Mouse (Mus musculus) forebrain, embryonic 13.5 days (tissue): Measurements from ENCODE around the gene Ltbp3. TPM values are rescaled to one million over a fixed set of nuclear protein-coding genes. Genes with fewer than 3 reads are reported as not detected.
A peak's percentile ranks its signal among the peaks of the same experiment; 100 is the strongest.

Experiments
- ATAC-seq: fragments of 200-750 bp; cut with Nextera tagmentation; 2 replicates; pipeline ENCODE4 v1.8.0; 2017
- H3K27ac ChIP-seq: fragments of 300-500 bp; sonication (generic); 2 replicates; pipeline ENCODE4 v1.5.1; 2015; ENCODE audit warnings: inconsistent platforms, mild to moderate bottlenecking, moderate library complexity
- H3K27me3 ChIP-seq: fragments of 300-500 bp; sonication (generic); 2 replicates; pipeline ENCODE4 v1.6.1; 2015; ENCODE audit warnings: mild to moderate bottlenecking, inconsistent platforms
- H3K36me3 ChIP-seq: fragments of 300-500 bp; sonication (generic); 2 replicates; pipeline ENCODE4 v1.6.1; 2015; ENCODE audit warnings: mild to moderate bottlenecking, inconsistent platforms; ENCODE audit not compliant: poor library complexity, severe bottlenecking
- H3K4me1 ChIP-seq: fragments of 300-500 bp; sonication (generic); 2 replicates; pipeline ENCODE4 v1.6.1; 2015; ENCODE audit warnings: inconsistent platforms
- H3K4me2 ChIP-seq: fragments of 300-500 bp; sonication (generic); 2 replicates; pipeline ENCODE4 v1.6.1; 2015; ENCODE audit warnings: inconsistent platforms, mild to moderate bottlenecking, moderate library complexity
- H3K4me3 ChIP-seq: fragments of 300-500 bp; sonication (generic); 2 replicates; pipeline ENCODE4 v1.5.1; 2015; ENCODE audit warnings: mild to moderate bottlenecking, inconsistent platforms
- H3K9ac ChIP-seq: fragments of 300-500 bp; sonication (generic); 2 replicates; pipeline ENCODE4 v1.6.1; 2015; ENCODE audit warnings: mild to moderate bottlenecking, inconsistent platforms
- H3K9me3 ChIP-seq: fragments of 300-500 bp; sonication (generic); replicated peaks from 2 replicates; pipeline ENCODE4 v1.6.1; 2016; ENCODE audit warnings: inconsistent platforms
- WGBS: fragments of 180-500 bp; shearing (Covaris S2); methylation state at CpG from one replicate; pipeline ENCODE4 v1.1.7; 2015; 5-methylcytosine and 5-hydroxymethylcytosine counted together
- polyA plus RNA-seq: library from polyadenylated mRNA; unstranded; fragments of >200 nt; fragmentation: Nextera tagmentation; extraction: Ambion mirVana; gene quantifications from 2 replicates; pipeline ENCODE4 v1.2.1, GENCODE M21; 2015

Ltbp3 gene
- polyA plus RNA-seq, 1 experiment from 2014 or later = 8.3 TPM

DNA sequence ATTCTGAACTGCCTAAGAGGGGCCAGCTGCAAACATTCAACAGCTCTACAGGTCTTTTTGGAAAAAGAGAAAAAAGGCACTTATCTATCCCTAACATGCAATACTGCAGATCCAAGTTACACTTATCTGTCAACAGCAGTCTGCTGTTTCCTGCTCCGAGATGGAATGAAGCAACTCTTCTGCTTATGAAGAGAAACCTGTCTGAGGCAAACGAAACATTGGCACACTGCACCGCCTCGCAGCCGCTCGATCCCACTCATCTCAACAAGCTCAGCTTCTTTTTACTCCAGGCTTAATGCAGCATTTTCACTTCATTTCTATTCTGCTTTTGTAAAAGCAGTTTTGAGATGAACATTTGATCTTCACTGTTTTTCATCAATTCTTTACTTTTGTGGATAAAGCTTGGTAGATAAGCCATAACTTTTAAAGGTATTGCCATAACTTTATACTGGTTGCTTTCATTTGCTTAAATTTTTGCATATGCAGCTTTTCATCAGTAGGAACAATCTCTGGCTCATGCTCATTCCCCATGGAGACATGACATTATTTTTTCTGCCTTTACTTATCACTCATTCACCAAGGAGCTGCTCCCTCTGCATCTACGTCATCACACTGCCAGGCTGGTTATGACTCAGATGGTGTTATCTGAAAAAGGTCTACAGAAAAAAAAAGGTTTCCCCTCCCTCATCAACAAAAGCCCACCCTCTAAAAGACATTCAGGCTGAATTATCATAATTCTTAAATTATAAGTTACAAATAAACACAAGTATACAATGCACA lies 58.2 kb downstream of the Ltbp3 start:
- ATAC-seq = no peak
- Histone ChIP-seq H3K27me3 (no peaks in the 10 kb centered on the region), H3K4me3 (peak overlapping the region; percentile 98), H3K9ac (peak overlapping the region; percentile 99), H3K36me3 (peaks cover 44% of the 10 kb centered on the region), H3K27ac (no peak overlapping the region), H3K9me3 (no peaks in the 10 kb centered on the region), H3K4me1 (peaks cover 45% of the 10 kb centered on the region), H3K4me2 (peak overlapping the region; percentile 99)
- under 1% methylated on average over 7 of the region's 7 CpGs for WGBS

- peak overlapping the region; percentile 98 for H3K4me3 ChIP-seq
- ATAC-seq = no peak
- 0% methylated on average over 10 of the region's 10 CpGs for WGBS
- peak overlapping the region; percentile 99 for H3K9ac ChIP-seq
- peak overlapping the region; percentile 84 for H3K27ac ChIP-seq
- peaks cover 43% of the 10 kb centered on the region for H3K36me3 ChIP-seq
- peaks cover 47% of the 10 kb centered on the region for H3K4me1 ChIP-seq
- H3K27me3 ChIP-seq = no peaks in the 10 kb centered on the region
- H3K9me3 ChIP-seq = no peaks in the 10 kb centered on the region
- peak overlapping the region; percentile 99 for H3K4me2 ChIP-seq
Measured at GRCm38 (mm10) chr19:5799566-5800349, 59.1 kb downstream of the Ltbp3 start.

DNA sequence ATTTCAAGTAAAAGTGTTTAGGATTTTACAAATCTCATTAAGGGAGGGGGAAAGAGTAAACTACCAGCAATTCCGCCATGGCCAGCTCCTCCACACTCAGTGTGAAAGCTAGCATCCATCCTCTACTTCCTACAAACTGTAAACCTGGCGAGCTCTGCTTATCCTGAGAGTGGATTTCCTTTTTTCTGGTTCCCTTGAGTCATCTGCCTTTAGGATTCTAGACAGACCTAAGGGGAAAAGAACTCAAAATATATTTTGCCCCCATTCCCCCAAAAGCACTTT lies 59.6 kb downstream of the Ltbp3 start:
- 0% methylated on average over 2 of the region's 2 CpGs for WGBS
- Histone ChIP-seq H3K4me3 (peak overlapping the region; percentile 98), H3K27ac (peak overlapping the region; percentile 84), H3K4me1 (peaks cover 47% of the 10 kb centered on the region), H3K27me3 (no peaks in the 10 kb centered on the region), H3K4me2 (peak overlapping the region; percentile 99), H3K36me3 (peaks cover 38% of the 10 kb centered on the region), H3K9ac (peak overlapping the region; percentile 99), H3K9me3 (no peaks in the 10 kb centered on the region)
- no peak for ATAC-seq

DNA sequence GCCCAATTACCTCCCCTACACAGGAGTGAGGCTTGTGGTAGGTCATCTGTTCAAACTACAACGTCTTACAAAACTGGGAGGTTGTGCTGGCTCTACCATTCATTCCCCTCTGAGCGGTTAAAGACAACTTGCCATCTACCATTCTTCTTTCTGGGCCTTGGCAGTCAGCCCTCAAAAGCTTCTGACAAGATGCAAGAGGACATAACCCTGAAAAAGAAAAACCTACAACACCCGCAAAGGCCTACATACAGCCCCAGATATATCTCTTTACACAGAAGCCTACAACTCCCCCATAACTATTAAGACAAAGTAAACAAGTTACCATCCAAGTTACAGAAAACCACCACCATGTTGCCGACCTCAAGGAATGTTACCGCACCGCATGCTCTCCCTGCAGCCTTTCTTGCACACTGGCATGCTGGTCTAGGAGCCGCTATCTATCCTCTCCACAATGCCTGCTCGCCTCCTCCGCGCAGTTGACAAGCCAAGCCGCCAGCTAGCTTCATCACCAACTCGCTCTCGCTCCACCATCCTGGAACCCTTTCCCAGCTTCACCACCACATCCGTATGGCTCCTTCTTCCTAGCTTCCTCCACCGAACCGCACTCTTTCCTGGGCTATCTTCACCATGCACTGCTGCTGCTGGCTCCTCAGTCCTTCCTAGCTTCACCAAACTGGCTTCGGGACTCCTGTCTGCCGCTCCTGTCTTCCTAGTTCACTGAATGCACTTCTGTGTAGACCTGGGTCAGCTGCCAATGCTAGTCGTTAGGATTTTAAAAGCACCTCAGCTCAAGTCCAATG lies 60.1 kb downstream of the Ltbp3 start:
- H3K4me2 ChIP-seq = peak overlapping the region; percentile 99
- H3K9me3 ChIP-seq = no peaks in the 10 kb centered on the region
- peaks cover 44% of the 10 kb centered on the region for H3K4me1 ChIP-seq
- H3K4me3 ChIP-seq = peak overlapping the region; percentile 98
- peak overlapping the region; percentile 84 for H3K27ac ChIP-seq
- H3K27me3 ChIP-seq = no peaks in the 10 kb centered on the region
- H3K36me3 ChIP-seq = peaks cover 32% of the 10 kb centered on the region
- peak overlapping the region; percentile 99 for H3K9ac ChIP-seq
- WGBS = 0% methylated on average over 19 of the region's 19 CpGs
- no peak for ATAC-seq

GRCm38 (mm10) chr19:5801432-5801964 lies 60.8 kb downstream of the Ltbp3 start:
- peak overlapping the region; percentile 84 for H3K27ac ChIP-seq
- H3K4me2 ChIP-seq = peak overlapping the region; percentile 99
- peaks cover 25% of the 10 kb centered on the region for H3K36me3 ChIP-seq
- peak overlapping the region; percentile 98 for H3K4me3 ChIP-seq
- peak overlapping the region; percentile 99 for H3K9ac ChIP-seq
- peaks cover 44% of the 10 kb centered on the region for H3K4me1 ChIP-seq
- no peaks in the 10 kb centered on the region for H3K9me3 ChIP-seq
- ATAC-seq = no peak
- 4% methylated on average over 3 of the region's 3 CpGs for WGBS
- H3K27me3 ChIP-seq = no peaks in the 10 kb centered on the region

DNA sequence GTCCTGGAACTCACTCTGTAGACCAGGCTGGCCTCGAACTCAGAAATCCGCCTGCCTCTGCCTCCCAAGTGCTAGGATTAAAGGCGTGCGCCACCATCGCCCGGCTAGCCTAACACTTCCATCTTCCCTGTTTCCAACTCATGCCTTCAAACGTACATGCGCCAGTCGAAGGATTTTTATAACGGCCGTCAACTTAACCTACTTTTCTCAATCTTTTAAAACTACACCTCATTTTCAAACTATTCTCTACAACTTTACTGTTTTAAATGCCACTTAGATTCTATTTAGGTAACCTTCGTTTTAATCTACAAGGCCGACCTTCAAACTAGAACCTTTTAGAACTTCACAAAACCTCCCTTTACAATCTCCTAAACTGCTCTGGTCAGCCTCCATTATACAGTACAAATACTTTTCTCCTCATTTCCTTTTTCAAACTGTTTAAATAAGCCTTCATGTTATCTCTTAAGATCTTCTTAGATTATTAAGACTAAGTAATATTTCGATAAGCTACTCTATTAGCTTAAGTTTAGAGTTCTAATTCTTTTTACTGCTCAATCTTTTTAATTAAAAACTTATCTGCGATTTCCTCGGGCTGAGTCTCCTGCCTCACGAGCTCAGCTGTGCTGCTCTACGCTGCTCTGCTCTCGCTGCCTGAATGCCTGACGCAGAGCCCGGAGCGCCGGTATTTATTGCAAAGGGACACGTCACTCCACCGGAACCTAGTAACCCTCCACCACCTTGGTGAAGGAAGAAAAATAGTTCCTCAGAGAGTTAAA lies 61.5 kb downstream of the Ltbp3 start:
- H3K9ac ChIP-seq = peak overlapping the region; percentile 99
- H3K27ac ChIP-seq = peak overlapping the region; percentile 100
- peak overlapping the region; percentile 99 for H3K4me2 ChIP-seq
- peaks cover 42% of the 10 kb centered on the region for H3K4me1 ChIP-seq
- peaks cover 18% of the 10 kb centered on the region for H3K36me3 ChIP-seq
- H3K27me3 ChIP-seq = no peaks in the 10 kb centered on the region
- WGBS = under 1% methylated on average over 25 of the region's 25 CpGs
- peak; percentile 64 for ATAC-seq
- no peaks in the 10 kb centered on the region for H3K9me3 ChIP-seq
- peak overlapping the region; percentile 98 for H3K4me3 ChIP-seq

DNA sequence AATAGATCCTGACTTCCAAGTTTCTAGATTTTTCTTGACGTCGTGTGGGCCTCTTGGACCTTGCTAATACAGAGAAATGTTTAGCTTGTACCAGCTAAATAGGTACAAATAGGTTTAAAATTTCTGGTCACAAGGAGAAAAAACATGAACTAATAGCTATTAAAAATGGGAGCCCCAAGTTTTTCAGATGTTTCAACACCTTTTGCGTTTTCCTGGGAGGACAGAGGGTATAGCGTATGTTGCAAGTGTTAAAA lies 62.0 kb downstream of the Ltbp3 start:
- no peak for ATAC-seq
- Histone ChIP-seq H3K4me1 (peaks cover 37% of the 10 kb centered on the region), H3K27me3 (no peaks in the 10 kb centered on the region), H3K36me3 (peaks cover 13% of the 10 kb centered on the region), H3K9me3 (no peaks in the 10 kb centered on the region), H3K9ac (peak overlapping the region; percentile 90), H3K27ac (peak overlapping the region; percentile 100), H3K4me3 (peak overlapping the region; percentile 98), H3K4me2 (peak overlapping the region; percentile 99)
- 0% methylated on average over 4 of the region's 4 CpGs for WGBS

- peaks cover 33% of the 10 kb centered on the region for H3K4me1 ChIP-seq
- WGBS = under 1% methylated on average over 67 of the region's 67 CpGs
- peak overlapping the region; percentile 90 for H3K9ac ChIP-seq
- peak overlapping the region; percentile 98 for H3K4me3 ChIP-seq
- peak; percentile 98 for ATAC-seq
- no peaks in the 10 kb centered on the region for H3K27me3 ChIP-seq
- peak overlapping the region; percentile 100 for H3K27ac ChIP-seq
- no peaks in the 10 kb centered on the region for H3K9me3 ChIP-seq
- H3K36me3 ChIP-seq = peaks cover 9% of the 10 kb centered on the region; the same call in 1 of the 2 replicates
- peak overlapping the region; percentile 99 for H3K4me2 ChIP-seq
Measured at GRCm38 (mm10) chr19:5803041-5803880, 62.6 kb downstream of the Ltbp3 start.

DNA sequence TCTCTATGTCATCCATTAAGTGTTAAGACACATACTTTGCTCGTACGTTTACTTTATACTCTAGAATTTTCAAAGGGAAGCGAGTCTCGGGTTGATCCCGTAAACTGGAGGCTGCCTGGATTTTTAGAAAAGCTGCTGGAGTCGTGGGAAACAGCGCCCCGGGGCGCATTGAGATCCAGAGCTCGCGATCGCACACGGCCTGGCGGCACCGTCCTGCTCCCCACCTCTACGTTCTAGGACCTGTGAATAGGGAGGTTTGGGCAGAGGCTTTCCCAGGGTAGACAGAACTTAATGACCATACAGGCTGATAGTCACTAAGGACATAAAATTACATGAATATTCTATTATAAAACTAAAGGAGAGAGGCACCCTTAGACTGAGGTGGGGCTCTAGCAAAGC lies 63.2 kb downstream of the Ltbp3 start:
- no peaks in the 10 kb centered on the region for H3K27me3 ChIP-seq
- peak; percentile 19; the same call in 1 of the 2 replicates for ATAC-seq
- H3K4me3 ChIP-seq = peak overlapping the region; percentile 98
- peaks cover 3% of the 10 kb centered on the region; the same call in 1 of the 2 replicates for H3K36me3 ChIP-seq
- H3K9me3 ChIP-seq = no peaks in the 10 kb centered on the region
- peak overlapping the region; percentile 99 for H3K4me2 ChIP-seq
- H3K9ac ChIP-seq = peak overlapping the region; percentile 90
- peaks cover 33% of the 10 kb centered on the region for H3K4me1 ChIP-seq
- under 1% methylated on average over 16 of the region's 16 CpGs for WGBS
- H3K27ac ChIP-seq = peak overlapping the region; percentile 100

DNA sequence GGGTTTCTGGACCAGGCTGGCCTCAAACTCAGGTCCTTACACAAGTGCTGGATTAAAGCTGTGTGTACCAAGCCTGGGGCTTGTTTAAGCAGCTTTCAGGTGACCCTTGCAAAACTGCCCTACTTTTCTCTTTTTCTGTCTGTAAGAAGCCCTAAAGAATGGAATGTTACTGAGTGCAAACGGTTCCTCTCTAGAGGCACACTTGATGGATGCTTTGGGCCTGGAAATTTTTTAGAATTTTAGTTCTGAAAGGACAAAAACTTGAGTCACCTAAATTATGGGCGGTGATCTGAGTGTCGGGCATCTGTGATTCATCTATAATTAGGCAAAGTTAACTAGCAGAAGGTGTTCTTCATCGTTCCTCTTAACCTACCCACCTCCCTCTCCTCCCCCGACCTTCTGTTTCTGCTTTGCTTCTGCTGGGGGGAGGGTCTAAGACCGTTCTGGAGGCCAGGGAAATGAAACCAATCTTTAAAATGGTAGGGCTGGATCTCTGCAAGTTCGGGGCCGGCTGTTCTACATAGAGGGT lies 63.7 kb downstream of the Ltbp3 start:
- H3K27ac ChIP-seq = peak overlapping the region; percentile 100
- peak overlapping the region; percentile 99 for H3K4me2 ChIP-seq
- no peaks in the 10 kb centered on the region for H3K27me3 ChIP-seq
- no peak for ATAC-seq
- WGBS = 35% methylated on average over 8 of the region's 8 CpGs
- no peaks in the 10 kb centered on the region for H3K9me3 ChIP-seq
- peak overlapping the region; percentile 90 for H3K9ac ChIP-seq
- H3K4me3 ChIP-seq = peak overlapping the region; percentile 98
- H3K36me3 ChIP-seq = no peaks in the 10 kb centered on the region
- peaks cover 35% of the 10 kb centered on the region for H3K4me1 ChIP-seq
